Mouse (Mus musculus): ENCODE data around the gene Atl3.

Gene Atl3

DNA sequence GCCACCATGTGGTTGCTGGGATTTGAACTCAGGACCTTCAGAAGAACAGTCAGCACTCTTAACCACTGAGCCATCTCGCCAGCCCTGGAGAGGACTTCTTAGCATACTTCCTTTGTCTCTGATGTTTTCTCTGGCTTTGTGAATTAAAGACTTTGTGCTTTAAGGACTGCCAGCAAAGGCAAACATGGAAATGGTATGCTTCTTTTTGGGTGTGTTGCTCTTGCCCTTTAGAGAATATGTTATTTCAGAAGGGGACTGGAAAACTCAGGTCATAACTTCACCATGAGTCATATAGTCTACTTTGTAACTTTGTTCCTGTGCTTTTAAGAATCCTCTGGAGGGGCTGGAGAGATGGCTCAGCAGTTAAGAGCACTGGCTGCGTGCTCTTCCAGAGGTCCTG, 5.0 kb downstream of the Atl3 start:
- DNase-seq (ENCODE audit: low spot score in 2 of 2) = no peak

- no peak for DNase-seq (ENCODE audit: low spot score in 2 of 2)
These were observed 6.9 kb downstream of the Atl3 start for GRCm38 (mm10) chr19:7500701-7501100.

- no peak for DNase-seq (ENCODE audit: low spot score in 2 of 2)
These were observed 8.6 kb downstream of the Atl3 start for GRCm38 (mm10) chr19:7502432-7502831.

DNA sequence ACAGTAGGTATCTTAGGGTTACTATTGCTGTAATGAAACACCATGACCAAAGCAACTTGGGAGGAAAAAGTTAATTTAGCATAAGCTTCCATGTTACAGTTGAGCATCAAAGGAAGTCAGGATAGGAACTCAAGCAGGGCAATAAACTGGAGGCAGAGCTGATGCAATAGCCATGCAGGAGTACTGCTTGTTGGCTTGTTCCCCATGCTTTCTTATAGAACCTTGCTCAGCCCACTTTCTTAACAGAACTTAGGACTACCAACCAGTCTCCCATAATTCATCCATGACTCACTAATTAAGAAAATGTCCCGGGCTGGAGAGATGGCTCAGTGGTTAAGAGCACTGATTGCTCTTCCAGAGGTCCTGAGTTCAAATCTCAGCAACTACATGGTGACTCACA, 12.5 kb downstream of the Atl3 start:
- no peak for DNase-seq (ENCODE audit: low spot score in 2 of 2)

DNA sequence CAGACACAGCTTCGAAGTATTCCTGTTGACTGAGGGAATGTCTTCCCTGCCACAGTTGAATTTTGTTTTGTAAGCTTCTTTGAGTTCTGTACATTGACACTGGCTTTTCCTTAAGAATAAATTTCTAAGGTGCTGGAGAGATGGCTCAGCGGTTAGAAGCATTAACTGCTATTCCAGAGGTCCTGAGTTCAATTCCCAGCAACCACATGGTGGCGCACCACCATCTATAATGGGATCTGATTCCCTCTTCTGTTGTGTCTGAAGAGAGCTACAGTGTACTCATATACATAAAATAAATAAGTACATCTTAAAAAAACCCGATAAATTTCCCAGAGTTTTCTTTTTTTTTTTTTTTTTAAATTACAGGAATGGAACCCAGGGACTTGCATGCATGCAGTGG, 14.2 kb downstream of the Atl3 start:
- no peak for DNase-seq (ENCODE audit: low spot score in 2 of 2)

DNA sequence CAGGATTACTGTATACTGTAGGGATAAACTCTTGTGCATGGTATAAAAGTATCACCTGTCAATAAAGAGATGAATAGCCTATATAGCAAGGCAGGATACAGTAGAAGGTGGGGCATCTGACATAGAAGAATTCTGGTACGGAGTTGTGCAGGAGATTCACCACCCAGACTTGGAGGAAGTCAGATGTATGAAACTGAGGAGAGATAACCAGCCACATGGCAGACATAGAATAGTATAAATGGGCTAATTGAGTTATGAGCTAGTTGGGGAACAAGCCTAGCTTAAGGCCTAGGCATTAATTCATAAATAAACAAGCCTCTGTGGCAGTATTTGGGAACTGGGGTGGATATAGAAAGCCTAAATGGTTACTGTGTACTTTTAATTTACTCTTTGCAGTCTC, 22.6 kb downstream of the Atl3 start:
- DNase-seq (ENCODE audit: low spot score in 2 of 2) = no peak

DNA sequence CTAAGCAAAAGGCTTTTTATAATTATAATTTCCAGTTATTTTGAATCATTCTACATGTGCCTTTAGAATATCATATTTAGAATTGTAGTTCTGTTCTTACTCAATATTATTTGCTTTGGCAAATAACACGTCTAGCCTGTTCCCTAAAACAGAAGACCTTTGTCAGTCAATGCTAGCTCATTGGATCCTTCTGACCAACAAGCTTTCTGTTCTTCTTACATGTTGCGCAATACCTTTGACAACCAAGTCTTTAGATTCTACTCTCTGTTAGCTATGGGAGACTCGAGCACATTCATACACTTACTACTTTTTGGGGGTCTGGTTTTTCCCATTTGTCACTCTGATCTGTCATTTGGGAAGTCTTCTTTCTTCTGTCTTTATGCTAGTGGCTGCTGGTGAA, 27.8 kb downstream of the Atl3 start:
- no peak for DNase-seq (ENCODE audit: low spot score in 2 of 2)

DNA sequence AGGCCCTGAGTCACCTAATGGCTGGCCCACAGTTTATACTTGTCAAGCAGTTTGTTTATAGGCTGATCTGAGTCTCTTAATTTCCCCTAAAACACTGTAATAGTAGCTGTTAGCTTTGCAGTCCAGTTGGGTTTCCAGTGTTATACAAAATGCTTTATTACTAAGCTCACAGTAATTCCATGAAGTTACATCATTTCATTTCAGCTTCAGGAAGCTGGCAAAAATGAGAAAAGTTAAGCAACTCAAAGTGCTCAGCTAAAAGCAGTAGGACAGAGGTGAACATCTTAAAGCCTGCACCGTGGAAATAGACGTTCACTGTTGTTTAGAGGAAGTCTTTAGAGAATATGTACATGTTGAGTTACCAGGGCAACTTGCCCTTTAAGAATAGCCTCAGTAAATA, 29.0 kb downstream of the Atl3 start:
- no peak for DNase-seq (ENCODE audit: low spot score in 2 of 2)

- no peak for DNase-seq (ENCODE audit: low spot score in 2 of 2)
These were observed 29.5 kb downstream of the Atl3 start for GRCm38 (mm10) chr19:7523292-7523691.

DNA sequence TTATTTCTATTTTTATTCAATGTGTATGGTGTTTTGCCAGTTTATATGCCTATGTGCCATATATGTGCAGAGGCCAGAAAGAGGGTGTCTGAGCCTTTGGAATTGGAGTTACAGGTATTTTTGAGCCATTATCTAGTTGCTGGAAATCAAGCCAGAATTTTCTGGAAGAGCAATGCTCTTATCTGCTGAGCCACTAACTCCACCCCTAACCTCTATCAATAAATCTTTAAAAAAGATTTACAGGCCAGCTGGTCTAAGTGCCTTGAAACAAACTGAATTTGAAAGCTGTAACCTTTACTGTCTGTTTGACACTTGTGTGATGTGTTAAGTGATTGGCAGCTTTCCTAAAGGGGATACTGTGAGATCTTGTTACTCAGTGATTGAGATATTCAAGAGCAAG, 29.9 kb downstream of the Atl3 start:
- no peak for DNase-seq (ENCODE audit: low spot score in 2 of 2)

GRCm38 (mm10) chr19:7524879-7525278, 31.0 kb downstream of the Atl3 start:
- DNase-seq (ENCODE audit: low spot score in 2 of 2) = no peak

- DNase-seq (ENCODE audit: low spot score in 2 of 2) = peak; percentile 35 to 57
These were observed 35.0 kb downstream of the Atl3 start for GRCm38 (mm10) chr19:7528639-7529428.

GRCm38 (mm10) chr19:7531906-7532305, 38.1 kb downstream of the Atl3 start:
- DNase-seq (ENCODE audit: low spot score in 2 of 2) = no peak

DNA sequence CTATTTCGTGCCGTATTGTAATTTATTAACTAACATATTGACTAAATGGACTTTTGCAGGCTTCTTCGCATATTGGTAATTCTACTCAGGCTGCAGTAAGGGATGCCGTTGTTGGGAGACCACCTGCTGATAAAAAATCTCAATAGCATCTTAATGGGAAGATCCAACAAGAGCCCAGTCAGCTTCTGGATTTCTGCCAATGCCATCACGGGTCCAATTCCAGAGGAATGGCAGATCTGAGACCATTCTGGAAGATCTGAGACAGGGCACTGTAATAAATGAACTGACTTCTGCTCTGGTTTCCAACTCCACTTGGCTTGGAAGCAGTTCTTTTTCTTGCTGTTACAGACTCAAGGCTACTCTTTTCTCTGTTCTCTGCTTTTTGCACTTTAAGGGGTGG, 40.1 kb downstream of the Atl3 start:
- DNase-seq (ENCODE audit: low spot score in 2 of 2) = no peak

DNA sequence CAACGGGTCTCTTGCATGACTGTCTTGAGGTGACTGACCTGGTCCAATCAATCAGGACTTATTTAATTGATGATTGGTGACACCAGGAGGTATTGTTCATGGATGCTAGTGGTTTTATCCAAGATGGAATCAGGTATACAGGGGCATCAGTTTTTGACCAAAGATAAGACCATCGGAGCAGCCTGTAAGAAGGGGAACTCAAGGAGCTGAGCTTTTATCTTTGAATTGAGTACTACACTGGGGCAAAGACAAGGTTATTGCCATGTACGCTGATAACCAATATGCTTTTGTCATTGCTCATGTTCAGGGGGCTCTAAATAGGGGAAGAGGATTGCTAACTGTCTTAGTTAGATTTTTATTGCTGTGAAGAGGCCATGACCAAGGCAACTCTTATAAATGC, 55.1 kb downstream of the Atl3 start:
- DNase-seq (ENCODE audit: low spot score in 2 of 2) = no peak

DNA sequence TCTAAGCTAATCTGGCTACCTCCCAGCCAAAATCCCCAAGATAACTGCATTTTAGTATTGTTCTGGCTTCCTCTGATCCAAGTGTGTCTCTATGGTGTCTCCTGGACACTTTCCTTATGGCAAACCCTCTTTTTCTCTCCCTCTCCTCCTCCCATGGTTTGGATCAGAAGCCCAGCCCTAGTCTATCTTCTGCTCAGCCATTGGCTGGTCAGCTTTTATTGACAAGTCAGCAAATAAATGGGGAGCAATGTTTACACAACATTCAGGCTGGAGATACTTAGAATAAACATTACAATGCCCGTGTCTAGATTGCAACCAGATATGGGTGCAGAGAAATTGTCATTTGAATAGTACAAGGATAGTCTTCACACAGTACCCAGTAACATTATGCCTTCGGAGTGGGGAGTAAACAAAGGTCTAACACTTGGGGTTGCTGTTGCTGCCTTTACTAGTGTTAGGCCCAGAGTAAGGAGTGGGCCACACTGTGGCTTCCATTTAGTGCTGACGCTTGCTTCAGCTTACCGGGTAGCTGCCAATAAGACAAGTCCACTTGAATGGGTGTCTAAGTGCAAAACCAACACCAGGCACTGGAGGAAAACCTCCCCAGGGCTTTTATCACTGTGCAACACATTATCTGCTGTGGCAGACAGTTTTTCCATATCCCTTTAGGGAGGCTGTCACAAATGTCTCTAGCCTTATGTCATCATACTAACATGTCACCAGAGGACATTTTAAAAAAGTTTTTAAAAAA, 57.9 kb downstream of the Atl3 start:
- no peak for DNase-seq (ENCODE audit: low spot score in 2 of 2)

- DNase-seq (ENCODE audit: low spot score in 2 of 2) = no peak
These were observed 58.4 kb downstream of the Atl3 start for GRCm38 (mm10) chr19:7552301-7552673.

DNA sequence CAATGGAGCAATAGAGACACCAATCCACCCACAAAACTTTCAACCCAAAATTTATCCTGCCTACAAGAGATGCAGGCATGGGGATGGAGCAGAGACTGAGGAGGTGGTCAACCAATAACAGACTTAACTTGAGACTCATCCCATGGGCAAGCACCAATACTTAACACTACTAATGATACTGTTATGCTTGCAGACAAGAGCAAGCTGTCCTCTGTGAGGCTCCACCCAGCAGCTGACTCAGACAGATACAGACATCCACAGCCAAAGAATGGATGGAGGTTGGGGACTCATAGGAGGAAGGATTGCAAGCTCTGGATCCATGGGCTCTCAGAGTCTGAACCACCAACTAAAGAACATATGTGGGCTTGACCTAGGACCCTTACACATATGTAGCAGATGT, 59.6 kb downstream of the Atl3 start:
- DNase-seq (ENCODE audit: low spot score in 2 of 2) = no peak

- no peak for DNase-seq (ENCODE audit: low spot score in 2 of 2)
These were observed 61.0 kb downstream of the Atl3 start for GRCm38 (mm10) chr19:7554881-7555280.

DNA sequence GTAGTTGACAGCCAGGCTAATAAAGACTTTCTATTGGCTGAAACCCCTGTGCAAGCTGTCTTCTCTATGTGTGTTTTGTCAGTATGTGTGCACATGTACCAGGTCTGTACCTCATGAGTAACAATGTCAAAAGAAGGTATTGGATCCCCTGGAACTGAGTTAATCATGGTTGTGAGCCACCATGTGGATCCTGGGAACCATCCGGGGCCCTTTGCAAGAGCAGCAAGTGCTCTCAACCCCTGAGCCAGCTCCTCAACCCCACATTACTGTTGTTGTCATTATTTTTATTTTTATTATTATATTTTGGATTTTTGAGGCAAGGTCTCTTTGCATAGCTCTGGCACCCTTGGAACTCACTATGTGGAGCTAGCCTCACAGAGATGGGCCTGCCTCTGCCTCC, 62.8 kb downstream of the Atl3 start:
- no peak for DNase-seq (ENCODE audit: low spot score in 2 of 2)

- DNase-seq (ENCODE audit: low spot score in 2 of 2) = no peak
These were observed 63.5 kb downstream of the Atl3 start, which contains the start of gene Pla2g16 for GRCm38 (mm10) chr19:7557328-7557822. TSS of gene Pla2g16 (plus strand) at chr19:7557459.

- no peak for DNase-seq (ENCODE audit: low spot score in 2 of 2)
These were observed 64.0 kb downstream of the Atl3 start for GRCm38 (mm10) chr19:7557844-7558243.

DNA sequence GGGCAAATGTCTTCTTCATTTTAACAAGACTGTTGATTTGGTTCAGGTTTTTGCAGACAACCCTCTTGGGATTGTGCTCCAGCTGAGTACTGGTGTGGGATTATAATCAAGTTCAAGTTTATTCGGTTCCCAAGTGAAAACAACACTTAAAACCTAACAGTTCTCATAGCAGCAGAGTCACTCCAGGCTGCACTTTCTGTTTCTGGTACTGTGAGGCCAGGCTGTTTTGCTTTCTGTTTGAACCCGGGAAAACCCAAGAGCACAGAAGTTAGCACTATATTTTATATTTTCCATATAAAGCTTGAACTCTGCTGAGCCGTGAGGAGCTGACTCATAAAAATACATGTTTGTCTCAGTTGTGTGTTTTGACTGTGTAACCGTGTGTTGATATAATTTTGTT, 64.8 kb downstream of the Atl3 start:
- no peak for DNase-seq (ENCODE audit: low spot score in 2 of 2)

Data from frontal cortex, postnatal 25 days (tissue).